Mouse (Mus musculus) midbrain, postnatal 0 days (tissue): ENCODE data around the gene Sap30bp. TPM values are rescaled to one million over a fixed set of nuclear protein-coding genes. Genes with fewer than 3 reads are reported as not detected.

ENCODE experiments used
- ATAC-seq: fragments of 200-750 bp; cut with Nextera tagmentation; 2 replicates; pipeline ENCODE4 v1.8.0; 2017; ENCODE audit warnings: moderate number of reproducible peaks, mild to moderate bottlenecking, moderate TSS enrichment, moderate library complexity; ENCODE audit not compliant: low FRiP score
- DNase-seq: peaks from one replicate; pipeline ENCODE4 v3.0.0-alpha.2; 2015; ENCODE audit warnings: low spot score
- H3K27ac ChIP-seq: fragments of 300-500 bp; sonication (generic); 2 replicates; pipeline ENCODE4 v1.5.1; 2014; ENCODE audit warnings: low read depth, mild to moderate bottlenecking, low read length, mixed read lengths
- H3K27me3 ChIP-seq: fragments of 300-500 bp; sonication (generic); 2 replicates; pipeline ENCODE4 v1.6.1; 2014; ENCODE audit warnings: low read length, control low read depth, mixed read lengths; ENCODE audit not compliant: insufficient read depth
- H3K36me3 ChIP-seq: fragments of 300-500 bp; sonication (generic); 2 replicates; pipeline ENCODE4 v1.6.1; 2014; ENCODE audit warnings: low read length, control low read depth, mixed read lengths; ENCODE audit not compliant: insufficient read depth
- H3K4me1 ChIP-seq: fragments of 300-500 bp; sonication (generic); 2 replicates; pipeline ENCODE4 v1.6.1; 2014; ENCODE audit warnings: mild to moderate bottlenecking, control low read depth, antibody characterized with exemption, low read length, mixed read lengths; ENCODE audit not compliant: insufficient read depth
- H3K4me2 ChIP-seq: fragments of 300-500 bp; sonication (generic); 2 replicates; pipeline ENCODE4 v1.6.1; 2014; ENCODE audit warnings: low read depth, mild to moderate bottlenecking, low read length, mixed read lengths; ENCODE audit not compliant: poor library complexity, severe bottlenecking
- H3K4me3 ChIP-seq: fragments of 300-500 bp; sonication (generic); 2 replicates; pipeline ENCODE4 v1.5.1; 2014; ENCODE audit warnings: low read depth, mild to moderate bottlenecking, low read length, moderate library complexity
- H3K9ac ChIP-seq: fragments of 300-500 bp; sonication (generic); replicated peaks from 2 replicates; pipeline ENCODE4 v1.6.1; 2014; ENCODE audit warnings: mild to moderate bottlenecking, low read length, moderate library complexity, mixed read lengths; ENCODE audit not compliant: poor library complexity, severe bottlenecking
- H3K9me3 ChIP-seq: fragments of 300-500 bp; sonication (generic); 2 replicates; pipeline ENCODE4 v1.6.1; 2016; ENCODE audit warnings: low read length, control low read depth
- CTCF ChIP-seq: IDR thresholded peaks from 2 replicates; pipeline ENCODE4 v1.5.1; 2016; ENCODE audit warnings: antibody characterized with exemption, mild to moderate bottlenecking
- WGBS: fragments of 180-500 bp; shearing (Covaris S2); extraction: QIAGEN DNeasy Blood & Tissue Kit; methylation state at CpG from one replicate; pipeline ENCODE4 v1.1.7; 2014; 5-methylcytosine and 5-hydroxymethylcytosine counted together
- polyA plus RNA-seq: library from polyadenylated mRNA; unstranded; fragments of >200 nt; fragmentation: Nextera tagmentation; extraction: Ambion mirVana; gene quantifications from 2 replicates; pipeline ENCODE4 v1.2.1, GENCODE M21; 2015
- total RNA-seq: library from RNA; depleted of rRNA; stranded (reverse); fragments of >200 nt; gene quantifications from 2 replicates; pipeline ENCODE4 v1.2.3, GENCODE M21; 2014

Gene Sap30bp
- total and polyA plus RNA-seq, 2 experiments from 2014 or later, result 46.4 to 54.3 TPM

- Histone ChIP-seq H3K27me3 (no peaks in the 10 kb centered on the region), H3K27ac (no peak overlapping the region), H3K9me3 (no peaks in the 10 kb centered on the region), H3K9ac (no peak overlapping the region), H3K4me1 (peaks cover 14% of the 10 kb centered on the region; the same call in 1 of the 2 replicates), H3K4me3 (no peak overlapping the region), H3K4me2 (no peak overlapping the region), H3K36me3 (peaks cover 5% of the 10 kb centered on the region; the same call in 1 of the 2 replicates)
- WGBS, result 95% methylated on average over 11 of the region's 11 CpGs
- ATAC-seq, result no peak
- DNase-seq, result peak; percentile 80
- no peak for TF ChIP-seq CTCF
Measured at GRCm38 (mm10) chr11:116009661-116010060, 76.6 kb downstream of the Sap30bp start.

DNA sequence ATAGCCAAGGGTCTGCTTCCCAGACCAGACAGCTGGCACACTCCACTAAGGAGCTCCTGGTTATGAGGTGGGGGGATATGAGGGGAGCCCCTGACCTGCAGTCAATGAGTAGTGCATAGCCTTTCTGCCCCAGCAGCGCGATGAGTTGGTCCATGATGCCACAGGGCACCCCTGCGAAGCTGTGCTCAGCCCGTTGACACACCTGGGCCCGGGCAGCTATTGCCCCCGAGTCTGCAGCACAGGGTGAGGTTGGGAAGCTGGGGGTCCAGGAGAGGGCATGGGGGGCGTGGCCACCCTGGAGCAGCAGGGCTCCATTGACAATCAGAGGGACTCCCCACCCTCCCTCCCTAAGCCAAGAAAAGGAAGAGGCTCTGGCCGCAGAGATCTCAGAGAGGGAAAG is 77.1 kb downstream of the Sap30bp start:
- Histone ChIP-seq H3K27me3 (no peaks in the 10 kb centered on the region), H3K36me3 (peaks cover 5% of the 10 kb centered on the region; the same call in 1 of the 2 replicates), H3K4me2 (no peak overlapping the region), H3K4me1 (peaks cover 12% of the 10 kb centered on the region; the same call in 1 of the 2 replicates), H3K27ac (no peak overlapping the region), H3K9ac (no peak overlapping the region), H3K4me3 (no peak overlapping the region), H3K9me3 (no peaks in the 10 kb centered on the region)
- DNase-seq (no peak), ATAC-seq (no peak)
- 96% methylated on average over 8 of the region's 8 CpGs for WGBS
- no peak for TF ChIP-seq CTCF

DNA sequence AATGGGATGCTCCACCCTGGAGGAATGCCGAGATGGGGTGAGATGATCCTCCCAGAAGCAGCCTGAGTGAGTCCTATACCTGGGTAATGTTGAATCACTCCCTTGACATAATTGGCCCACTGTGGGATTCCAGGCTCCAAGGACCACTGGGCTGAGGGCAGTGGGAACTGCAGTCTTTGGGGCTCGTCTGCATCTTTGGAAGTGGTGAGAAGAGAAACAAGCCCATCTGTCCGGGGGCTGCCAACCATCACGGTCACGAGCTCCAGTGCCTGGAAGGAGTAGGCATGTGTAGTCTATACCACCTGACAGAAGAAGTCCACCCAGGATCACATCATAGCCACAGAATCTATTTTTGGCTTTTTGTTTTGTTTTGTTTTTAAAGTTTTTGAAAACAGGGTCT is 77.9 kb downstream of the Sap30bp start:
- 0 out of 2 replicates have a peak, but pooled peaks cover 8% of the 10 kb centered on the region for H3K4me1 ChIP-seq
- no peak overlapping the region for H3K27ac ChIP-seq
- peaks cover 5% of the 10 kb centered on the region; the same call in 1 of the 2 replicates for H3K36me3 ChIP-seq
- no peak for DNase-seq
- H3K4me2 ChIP-seq, result no peak overlapping the region
- ATAC-seq, result no peak
- 84% methylated on average over 5 of the region's 5 CpGs for WGBS
- no peak for TF ChIP-seq CTCF
- H3K9ac ChIP-seq, result no peak overlapping the region
- H3K27me3 ChIP-seq, result no peaks in the 10 kb centered on the region
- H3K4me3 ChIP-seq, result no peak overlapping the region
- no peaks in the 10 kb centered on the region for H3K9me3 ChIP-seq

- H3K27ac ChIP-seq, result no peak overlapping the region
- H3K4me2 ChIP-seq, result peak overlapping the region; percentile 88
- 27% methylated on average over 13 of the region's 14 CpGs for WGBS
- ATAC-seq (no peak), DNase-seq (no peak)
- peak overlapping the region; percentile 61 for H3K4me3 ChIP-seq
- TF ChIP-seq CTCF, result no peak
- H3K36me3 ChIP-seq, result peaks cover 5% of the 10 kb centered on the region; the same call in 1 of the 2 replicates
- no peaks in the 10 kb centered on the region for H3K27me3 ChIP-seq
- H3K9ac ChIP-seq, result peak overlapping the region; percentile 68; the same call in 1 of the 2 replicates
- no peaks in the 10 kb centered on the region for H3K9me3 ChIP-seq
- H3K4me1 ChIP-seq, result 0 out of 2 replicates have a peak, but pooled peaks cover 8% of the 10 kb centered on the region
Measured at GRCm38 (mm10) chr11:116011529-116012261, 78.6 kb downstream of the Sap30bp start.

DNA sequence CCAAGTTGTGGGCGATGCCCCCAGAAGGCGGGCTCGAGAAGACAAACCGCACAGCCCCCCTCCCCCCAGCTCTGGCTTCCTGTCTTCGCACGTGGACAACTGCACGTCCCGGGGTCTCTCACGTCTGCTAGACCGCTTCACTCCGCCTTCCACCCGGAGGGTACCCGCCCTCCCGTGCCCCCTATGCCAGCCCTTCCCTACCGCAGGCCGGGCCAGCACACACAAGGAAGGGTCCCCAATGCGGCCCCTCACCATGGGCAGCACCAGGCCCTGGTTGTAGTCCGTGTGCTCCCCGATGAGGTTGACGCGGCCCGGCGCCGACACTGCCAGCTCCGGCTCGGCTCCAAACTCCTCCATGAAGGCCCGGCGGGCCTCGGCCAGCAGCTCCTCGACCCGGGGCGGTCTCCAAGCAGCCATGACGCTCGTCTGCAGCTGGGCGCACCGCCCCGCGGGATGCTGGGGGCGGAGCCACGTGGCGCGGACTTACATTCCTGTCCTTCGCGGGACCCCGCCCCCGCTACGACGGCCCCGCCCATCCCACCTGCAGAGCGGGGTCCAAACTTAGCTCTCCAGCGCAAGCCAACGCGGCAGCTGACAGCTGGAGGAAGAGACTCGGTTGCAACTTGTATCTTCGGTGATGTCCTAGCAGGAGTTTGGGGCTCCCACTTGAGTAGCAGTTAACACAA is 79.3 kb downstream of the Sap30bp start, which contains the start of gene Galk1:
Gene Galk1 (minus strand): TSS at position 458 of the 686 bp plus-strand sequence.
- peak within 1 kb of the TSS; percentile 68 for H3K9ac ChIP-seq
- H3K36me3 ChIP-seq, result peaks cover 4% of the 10 kb centered on the region; the same call in 1 of the 2 replicates
- H3K4me3 ChIP-seq, result peak within 1 kb of the TSS; percentile 61
- under 1% methylated on average over 54 of the region's 55 CpGs for WGBS
- H3K4me2 ChIP-seq, result peak within 1 kb of the TSS; percentile 88
- H3K27ac ChIP-seq, result peak within 1 kb of the TSS; percentile 60
- no peaks in the 10 kb centered on the region for H3K27me3 ChIP-seq
- ATAC-seq, result peak; percentile 63
- DNase-seq, result peak; percentile 84
- no peaks in the 10 kb centered on the region for H3K9me3 ChIP-seq
- 0 out of 2 replicates have a peak, but pooled peaks cover 8% of the 10 kb centered on the region for H3K4me1 ChIP-seq
- no peak for TF ChIP-seq CTCF
